Comparison of ENCODE assay signal across 8 mouse cellular contexts in the genomic region with DNA sequence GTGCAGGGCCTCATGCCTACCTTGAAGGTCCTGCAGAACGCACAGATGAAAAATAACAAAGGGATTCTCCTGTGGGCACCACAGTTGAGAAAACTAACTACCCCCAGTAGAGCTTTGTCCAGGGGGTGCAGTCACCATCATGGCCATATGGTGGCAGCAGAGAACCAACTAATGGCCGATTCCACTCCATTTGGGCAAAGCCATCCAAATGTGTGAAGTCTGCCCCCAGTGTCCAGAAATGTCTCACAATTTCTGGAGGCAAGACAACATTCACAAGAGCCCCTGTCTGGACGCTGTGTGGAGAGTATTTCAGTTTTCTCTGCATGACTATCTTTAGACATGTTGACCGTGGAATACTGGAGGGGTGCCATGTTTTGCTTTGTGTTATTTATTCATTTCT. TPM values are rescaled to one million over a fixed set of nuclear protein-coding genes. Genes with fewer than 3 reads are reported as not detected.
DNase-seq lines count a peak whose midpoint lies in the region; ATAC-seq and TF ChIP-seq lines count a peak whose summit lies in the region.

No protein-coding gene starts in this region.

- TF ChIP-seq CTCF in cerebellum, adult 2 months (IDR thresholded peaks at IDR 0.05; ENCODE audit: borderline replicate concordance, insufficient read depth, low read depth, low read length) = peak; percentile 90

- peak; percentile 91 for DNase-seq in NIH3T3 (ENCODE audit: low read depth)
- peak; percentile 80 to 89 for DNase-seq in cerebellum, adult 2 months
- peak; percentile 85 to 87 for DNase-seq in layer of hippocampus, postnatal 36 days
- peak; percentile 92 for DNase-seq in lung, postnatal 36 days
- DNase-seq in retina, postnatal 1 day = peak; percentile 92
- peak; percentile 90 for DNase-seq in thymus, postnatal 4 days

- 0% methylated on average over 4 of the region's 4 CpGs for WGBS in cerebellum, adult 2 months

- H3K27me3 ChIP-seq in cerebellum, adult 2 months (ENCODE audit: control insufficient read depth, insufficient read depth, low read length) = no peaks in the 10 kb centered on the region

- H3K4me3 ChIP-seq in cerebellum, adult 2 months (replicated peaks; ENCODE audit: insufficient read depth, low read depth, low read length) = no peak overlapping the region

- TF ChIP-seq POLR2A in cerebellum, adult 2 months (IDR thresholded peaks at IDR 0.05; ENCODE audit: borderline replicate concordance, insufficient read depth, low read length) = no peak

- peak; percentile 64 for ATAC-seq in frontal cortex, adult (ENCODE audit: low TSS enrichment)
- ATAC-seq in hematopoietic stem cell, adult 5-6 weeks (replicated peaks in 1 of 2; ENCODE audit: insufficient read depth in 1 of 2, low FRiP score in 2 of 2, low TSS enrichment in 1 of 2, low read depth in 1 of 2, poor library complexity in 2 of 2, severe bottlenecking in 2 of 2) = peak; percentile 81 to 83

- H3K4me1 ChIP-seq in cerebellum, adult 2 months (ENCODE audit: control insufficient read depth, insufficient read depth, low read length) = peaks cover 9% of the 10 kb centered on the region; the same call in 1 of the 2 replicates

- no peak overlapping the region for H3K27ac ChIP-seq in cerebellum, adult 2 months (ENCODE audit: insufficient read depth, low read length)

RNA-seq across cellular contexts. Expression of a gene that starts 1.9 kb away (rescaled TPM):
- 0.71 and 1.0 TPM in 2 replicates for polyA plus RNA-seq in cerebellum, adult 2 months (2012; rRNA removed)
- total RNA-seq in hematopoietic stem cell, adult 5-6 weeks (2017) = 0.25 TPM in 1 of 2 replicates, not detected in the other
- 1 to 10 TPM; 1.6 to 1.7 TPM for total RNA-seq in layer of hippocampus, postnatal 36 days (2021)

RNA-seq across cellular contexts. Expression of a gene that starts 16.8 kb away (rescaled TPM):
- 32.4 and 34.4 TPM in 2 replicates for polyA plus RNA-seq in cerebellum, adult 2 months (2012; rRNA removed)
- 11.5 and 12.3 TPM in 2 replicates for total RNA-seq in hematopoietic stem cell, adult 5-6 weeks (2017)
- 10 to 100 TPM; 23.0 to 25.5 TPM for total RNA-seq in layer of hippocampus, postnatal 36 days (2021)

RNA-seq across cellular contexts. Expression of a gene that starts 23.5 kb away (rescaled TPM):
- not detected in 2 replicates for polyA plus RNA-seq in cerebellum, adult 2 months (2012; rRNA removed)
- total RNA-seq in hematopoietic stem cell, adult 5-6 weeks (2017) = not detected in 2 replicates
- not detected for total RNA-seq in layer of hippocampus, postnatal 36 days (2021)

RNA-seq across cellular contexts. Expression of a gene that starts 30.7 kb away (rescaled TPM):
- polyA plus RNA-seq in cerebellum, adult 2 months (2012; rRNA removed) = 20.2 and 25.1 TPM in 2 replicates
- 0.25 and 0.38 TPM in 2 replicates for total RNA-seq in hematopoietic stem cell, adult 5-6 weeks (2017)
- 100 to 1,000 TPM; 510 to 566 TPM for total RNA-seq in layer of hippocampus, postnatal 36 days (2021)

RNA-seq across cellular contexts. Expression of a gene that starts 31.7 kb away (rescaled TPM):
- 64.5 and 66.4 TPM in 2 replicates for polyA plus RNA-seq in cerebellum, adult 2 months (2012; rRNA removed)
- total RNA-seq in hematopoietic stem cell, adult 5-6 weeks (2017) = 165 and 170 TPM in 2 replicates
- 10 to 100 TPM; 58.4 to 72.0 TPM for total RNA-seq in layer of hippocampus, postnatal 36 days (2021)
